Mouse (Mus musculus): ENCODE measurements around the gene Olfr1166.

DNA sequence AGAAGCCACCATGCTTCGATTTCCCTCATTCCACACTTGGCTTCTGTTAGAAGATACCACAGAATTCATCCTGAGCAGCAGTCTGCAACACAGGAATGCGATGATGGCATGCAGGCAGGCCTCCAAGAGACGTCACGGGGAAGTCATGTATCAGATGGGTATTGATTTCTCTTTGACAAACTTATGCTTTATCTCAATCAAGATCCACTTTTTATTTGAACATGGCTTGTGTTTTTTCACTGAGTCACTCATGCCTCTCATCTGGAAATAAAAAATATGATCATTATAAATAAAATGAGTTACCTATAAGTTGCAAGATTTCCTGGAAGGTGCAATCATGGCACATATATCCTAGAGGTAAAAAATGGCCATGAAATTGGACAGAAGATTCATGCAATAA, 34.2 kb downstream of the Olfr1166 start, which contains the start of gene Olfr1164:
- TF ChIP-seq CTCF (IDR thresholded peaks at IDR 0.05; ENCODE audit: low read depth, low read length): no peak
- no peak for TF ChIP-seq POLR2A (IDR thresholded peaks at IDR 0.05; ENCODE audit: extremely low read depth, insufficient read depth, low read length)
